Comparison of ENCODE assay signal across 8 mouse cellular contexts in the genomic region with DNA sequence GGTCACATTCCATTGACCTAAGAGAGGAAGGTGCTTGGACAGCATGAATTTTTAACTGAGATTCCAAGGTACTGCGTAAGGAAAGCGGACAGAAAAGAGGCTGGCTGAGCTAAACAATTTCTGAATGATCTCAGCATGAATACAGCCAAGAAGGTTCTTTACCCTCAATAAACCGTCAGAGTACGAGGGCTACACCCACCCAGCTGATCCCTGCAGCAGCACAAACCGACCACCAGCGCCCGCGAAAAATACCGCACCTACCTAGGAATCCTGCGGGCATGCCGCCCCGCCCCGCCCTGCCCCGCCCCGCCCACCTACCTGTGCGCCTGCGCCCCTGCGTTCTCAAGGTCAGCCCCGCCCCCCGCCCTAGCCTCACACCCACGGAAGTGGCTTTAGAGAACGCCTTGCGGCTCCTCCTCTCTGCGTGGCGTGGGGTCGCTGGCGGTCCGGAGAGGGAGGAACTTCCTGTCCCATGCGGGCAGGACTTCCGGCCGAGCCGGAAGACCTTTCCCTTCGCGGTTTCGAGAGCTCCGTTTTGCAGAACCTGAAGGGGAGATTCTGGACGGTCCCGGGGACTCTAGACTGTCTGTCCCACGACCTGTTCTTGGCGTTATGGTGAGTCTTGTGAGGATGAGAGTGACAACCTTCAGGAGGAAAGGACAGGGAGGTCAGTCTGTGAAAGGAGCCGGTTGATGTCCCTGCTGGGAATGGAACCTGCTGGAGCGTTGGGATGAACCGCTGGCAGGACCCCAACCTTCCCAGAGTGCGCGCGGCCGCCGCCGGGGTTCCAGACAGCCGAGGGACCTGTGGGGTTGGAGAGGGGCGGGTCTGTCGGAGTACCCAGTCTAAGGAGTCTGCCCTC. TPM values are rescaled to one million over a fixed set of nuclear protein-coding genes. Genes with fewer than 3 reads are reported as not detected.
DNase-seq lines count a peak whose midpoint lies in the region; ATAC-seq lines count a peak whose summit lies in the region.

TSS of gene Tmem161b (plus strand) at position 477 of the 862 bp plus-strand sequence.

- peak; percentile 92 to 96 for DNase-seq in adrenal gland, adult (ENCODE audit: inconsistent age in 2 of 2, low spot score in 1 of 2)
- peak; percentile 92 for DNase-seq in embryo, embryonic 10.5 days (ENCODE audit: low spot score)
- DNase-seq in gastrocnemius, postnatal 14 days: peak; percentile 90
- DNase-seq in left cerebral cortex, postnatal 10 days (ENCODE audit: extremely low spot score in 1 of 2, low spot score in 2 of 2): peak; percentile 85 to 94
- peak; percentile 88 for DNase-seq in right cerebral cortex, postnatal 25 days
- DNase-seq in urinary bladder, postnatal 4 days (ENCODE audit: low spot score in 2 of 2): peak; percentile 84 to 88

- ATAC-seq in inflammation-experienced regulatory T-cells, adult 6 months: peak; percentile 94
- peak; percentile 99 for ATAC-seq in megakaryocyte-erythroid progenitor cell, adult 5-6 weeks (replicated peaks; ENCODE audit: low FRiP score, low TSS enrichment, poor library complexity, severe bottlenecking)

- intact Hi-C loops in gastrocnemius, postnatal 14 days (cut with DNase I; ENCODE audit: low total_unique reads): no loop called here
- intact Hi-C loops in left cerebral cortex, postnatal 10 days (cut with DNase I): loop anchor here (5.0 to 10.0 kb wide), 3 partner anchors 155 to 533 kb away; no protein-coding TSS in a partner anchor

RNA-seq across cellular contexts. Expression of gene Tmem161b, which starts in this region (rescaled TPM):
- total RNA-seq in gastrocnemius, postnatal 14 days (2021): 1 to 10 TPM; 9.1 to 9.6 TPM
- polyA plus RNA-seq in inflammation-experienced regulatory T-cells, adult 6 months (2017; shearing (Covaris generic)): 10 to 100 TPM; 26.9 to 33.1 (median 32.0) TPM
- 10 to 100 TPM; 33.6 to 35.9 TPM for total RNA-seq in left cerebral cortex, postnatal 10 days (2021)
- total RNA-seq in megakaryocyte-erythroid progenitor cell, adult 5-6 weeks (2014; fragmentation: Nextera tagmentation): 21.1 and 34.2 TPM in 2 replicates
- 15.7 and 27.4 TPM in 2 replicates for total RNA-seq in megakaryocyte-erythroid progenitor cell, adult 5-6 weeks (2017)

Comparison
In these comparisons a context has a peak if more than half of its experiments do, and no peak if none do; other contexts are left out.
1. Peak in every context shown above with its lines: DNase-seq and ATAC-seq.